Mouse (Mus musculus): ENCODE data around the gene Ei24. TPM values are rescaled to one million over a fixed set of nuclear protein-coding genes. Genes with fewer than 3 reads are reported as not detected.

Ei24 gene
- total and polyA plus RNA-seq, 3 experiments: 52.6 to 78.5 (median 70.4) TPM

DNA sequence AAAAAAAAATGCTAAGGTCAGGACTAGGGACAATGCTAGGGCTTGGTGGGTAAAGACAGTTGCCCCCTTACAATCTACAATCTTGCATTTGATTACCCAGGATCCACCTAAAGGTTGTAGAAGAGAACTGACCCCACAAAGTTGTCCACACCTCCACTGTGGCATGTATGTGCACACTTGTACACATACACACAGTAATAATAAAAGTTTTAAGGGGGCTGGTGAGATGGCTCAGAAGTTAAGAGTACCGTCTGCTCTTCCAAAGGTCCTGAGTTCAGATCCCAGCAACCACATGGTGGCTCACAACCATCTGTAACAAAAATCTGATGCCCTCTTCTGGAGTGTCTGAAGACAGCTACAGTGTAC is 28.2 kb downstream of the Ei24 start:
- Histone ChIP-seq H3K36me3 (ENCODE audit: control insufficient read depth, insufficient read depth, low read length) (peaks cover under 1% of the 10 kb centered on the region), H3K27ac (no peak overlapping the region), H3K9ac (ENCODE audit: low read depth, low read length) (no peak overlapping the region), H3K4me1 (ENCODE audit: control insufficient read depth, insufficient read depth, low read length) (peaks cover 1% of the 10 kb centered on the region), H3K4me3 (no peak overlapping the region), H3K27me3 (ENCODE audit: control insufficient read depth, insufficient read depth, low read length) (no peaks in the 10 kb centered on the region), H3K79me2 (replicated peaks; ENCODE audit: control insufficient read depth, insufficient read depth, low read length) (peaks cover 5% of the 10 kb centered on the region)
- no peak for TF ChIP-seq EP300 (IDR thresholded peaks at IDR 0.05; ENCODE audit: insufficient read depth, low read depth, low read length)
- no peak for TF ChIP-seq CTCF (IDR thresholded peaks at IDR 0.05)
- TF ChIP-seq POLR2A (IDR thresholded peaks at IDR 0.05; ENCODE audit: insufficient read depth, low read depth, low read length): no peak
- peak in 1 of 2 experiments; percentile 2 for DNase-seq
- WGBS: 88% methylated on average over 1 of the region's 1 CpGs
- intact Hi-C loops (cut with DNase I): no loop called here

DNA sequence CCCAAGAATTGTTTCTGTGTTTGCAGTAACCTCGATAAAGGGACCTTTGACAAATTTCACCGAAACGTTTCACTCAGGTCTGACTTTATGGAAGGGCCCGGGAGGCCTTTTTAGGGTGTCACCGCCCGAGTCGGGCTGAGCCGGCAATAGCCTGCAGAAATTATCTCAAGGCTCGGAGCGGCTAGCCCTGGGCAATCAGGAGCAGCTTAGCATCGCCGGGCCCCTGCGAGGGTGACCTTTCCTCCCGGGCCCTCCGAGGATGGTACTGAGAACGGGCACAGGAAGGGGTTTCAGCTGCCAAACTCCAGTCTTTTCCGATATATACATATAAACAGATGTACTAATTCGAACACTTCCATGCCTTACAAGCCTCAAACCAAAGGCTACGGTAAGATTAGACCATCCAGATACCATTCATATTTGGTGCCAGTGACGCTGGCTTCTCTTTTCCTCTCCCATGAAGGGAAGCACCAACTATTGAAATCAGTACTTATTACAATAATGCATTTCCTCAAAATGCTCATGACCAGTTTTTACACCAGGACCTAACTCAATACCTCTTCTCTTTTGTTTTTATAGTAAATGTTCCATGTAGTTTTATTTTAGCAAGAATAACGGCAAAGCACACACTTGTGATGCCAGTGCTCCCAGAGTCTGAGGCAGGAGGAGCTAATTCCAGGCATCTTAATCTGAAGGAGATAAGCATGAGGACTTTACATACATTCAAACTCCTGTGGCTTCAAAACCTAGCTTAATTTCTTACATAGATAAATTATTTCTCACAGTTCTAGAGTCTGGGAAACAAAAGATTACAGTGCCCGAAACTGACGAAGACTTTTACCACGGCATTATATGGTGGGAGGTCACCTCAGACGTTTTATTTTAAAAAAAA is 28.8 kb downstream of the Ei24 start:
- DNase-seq: peak in 1 of 2 experiments; percentile 69
- Histone ChIP-seq H3K36me3 (ENCODE audit: control insufficient read depth, insufficient read depth, low read length) (peaks cover 4% of the 10 kb centered on the region), H3K9ac (ENCODE audit: low read depth, low read length) (peak overlapping the region; percentile 63), H3K4me1 (ENCODE audit: control insufficient read depth, insufficient read depth, low read length) (peaks cover 1% of the 10 kb centered on the region), H3K27ac (peak overlapping the region; percentile 96), H3K79me2 (replicated peaks; ENCODE audit: control insufficient read depth, insufficient read depth, low read length) (peaks cover 5% of the 10 kb centered on the region), H3K27me3 (ENCODE audit: control insufficient read depth, insufficient read depth, low read length) (no peaks in the 10 kb centered on the region), H3K4me3 (peak overlapping the region; percentile 50)
- WGBS: 9% methylated on average over 25 of the region's 25 CpGs
- TF ChIP-seq EP300 (IDR thresholded peaks at IDR 0.05; ENCODE audit: insufficient read depth, low read depth, low read length): no peak
- no peak for TF ChIP-seq POLR2A (IDR thresholded peaks at IDR 0.05; ENCODE audit: insufficient read depth, low read depth, low read length)
- TF ChIP-seq CTCF (IDR thresholded peaks at IDR 0.05): no peak
- intact Hi-C loops (cut with DNase I): no loop called here

DNA sequence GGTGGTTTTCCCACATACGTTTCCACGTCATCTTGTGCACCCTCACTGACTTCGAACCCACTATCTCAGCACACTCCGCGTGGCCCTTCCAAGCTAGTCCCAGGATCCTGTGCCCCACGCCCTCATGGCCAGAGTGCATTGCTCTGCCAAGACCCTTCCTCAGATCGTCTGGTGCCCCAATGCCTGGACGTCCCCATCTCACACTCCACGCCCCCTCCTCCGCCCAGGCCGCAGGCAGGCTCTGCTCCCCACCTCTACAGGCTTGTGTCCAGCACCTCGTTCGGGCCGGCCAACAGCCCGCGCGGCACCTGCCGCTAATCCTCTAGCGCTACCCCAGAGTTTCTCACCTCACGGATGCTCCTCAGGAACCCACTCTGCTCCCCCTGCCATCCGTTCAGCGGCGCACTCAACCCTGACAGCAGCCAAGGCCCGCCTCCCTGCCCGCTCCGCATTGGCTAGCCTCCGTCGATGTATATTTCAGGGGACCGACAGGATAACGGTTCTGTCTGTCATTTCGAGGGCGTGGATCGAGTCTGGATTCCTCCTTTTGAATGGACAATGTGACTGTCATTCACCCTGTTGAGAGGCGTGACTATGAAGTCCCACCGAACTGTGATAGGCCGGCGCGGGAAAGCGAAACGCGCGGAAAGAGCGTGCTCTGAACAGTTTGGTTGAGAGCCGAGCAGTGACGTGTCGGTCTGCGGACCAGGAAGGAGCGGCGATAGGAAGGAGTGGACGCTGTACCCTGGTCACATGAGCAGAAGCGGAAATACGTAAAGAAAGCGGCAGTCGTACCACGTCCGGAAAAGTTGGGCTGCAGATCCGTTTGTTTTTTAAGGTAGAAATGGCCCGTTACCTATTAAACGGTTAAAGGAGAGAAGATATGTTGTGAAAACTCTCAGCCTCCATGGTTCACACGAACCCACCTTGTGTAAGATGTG is 29.7 kb downstream of the Ei24 start, which contains the start of gene Stt3a:
Gene Stt3a (minus strand): TSS at position 477 of the 941 bp plus-strand sequence.
- WGBS: under 1% methylated on average over 60 of the region's 60 CpGs
- Histone ChIP-seq H3K4me1 (ENCODE audit: control insufficient read depth, insufficient read depth, low read length) (peaks cover 1% of the 10 kb centered on the region), H3K27me3 (ENCODE audit: control insufficient read depth, insufficient read depth, low read length) (no peaks in the 10 kb centered on the region), H3K9ac (ENCODE audit: low read depth, low read length) (peak within 1 kb of the TSS; percentile 85), H3K79me2 (replicated peaks; ENCODE audit: control insufficient read depth, insufficient read depth, low read length) (peaks cover 5% of the 10 kb centered on the region), H3K4me3 (peak within 1 kb of the TSS; percentile 93), H3K27ac (peak within 1 kb of the TSS; percentile 96), H3K36me3 (ENCODE audit: control insufficient read depth, insufficient read depth, low read length) (peaks cover 4% of the 10 kb centered on the region)
- TF ChIP-seq POLR2A (IDR thresholded peaks at IDR 0.05; ENCODE audit: insufficient read depth, low read depth, low read length) (peak; percentile 88), EP300 (IDR thresholded peaks at IDR 0.05; ENCODE audit: insufficient read depth, low read depth, low read length) (peak; percentile 88), CTCF (IDR thresholded peaks at IDR 0.05) (no peak)
- peak; percentile 96 to 100 for DNase-seq
- intact Hi-C loops (cut with DNase I): loop anchor here (2.0 kb wide), 2 partner anchors 29 to 41 kb away; partner anchors contain the start of genes Chek1 and Ei24

DNA sequence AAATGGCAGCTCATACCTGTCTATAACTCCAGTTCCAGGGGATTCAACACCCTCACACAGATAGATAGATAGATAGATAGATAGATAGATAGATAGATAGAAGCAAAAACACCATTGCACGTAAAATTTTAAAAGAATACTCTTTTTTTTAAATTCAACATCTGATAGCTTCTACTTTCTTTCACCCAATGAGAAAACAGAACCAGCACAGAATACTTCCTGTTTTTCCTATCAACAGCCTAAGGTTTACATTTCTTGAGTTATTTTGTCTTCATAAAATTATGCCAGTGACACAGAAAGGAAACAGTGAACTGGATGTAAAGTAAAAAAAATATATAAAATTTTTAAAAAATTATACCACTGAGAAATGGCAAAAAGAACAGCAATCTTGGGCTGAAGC is 32.8 kb downstream of the Ei24 start:
- intact Hi-C loops (cut with DNase I): no loop called here
- Histone ChIP-seq H3K27me3 (ENCODE audit: control insufficient read depth, insufficient read depth, low read length) (no peaks in the 10 kb centered on the region), H3K4me3 (no peak overlapping the region), H3K9ac (ENCODE audit: low read depth, low read length) (no peak overlapping the region), H3K27ac (no peak overlapping the region), H3K4me1 (ENCODE audit: control insufficient read depth, insufficient read depth, low read length) (peaks cover 1% of the 10 kb centered on the region), H3K36me3 (ENCODE audit: control insufficient read depth, insufficient read depth, low read length) (peaks cover 4% of the 10 kb centered on the region), H3K79me2 (replicated peaks; ENCODE audit: control insufficient read depth, insufficient read depth, low read length) (peaks cover 5% of the 10 kb centered on the region)
- no peak for DNase-seq
- WGBS: 84% methylated on average over 1 of the region's 1 CpGs
- no peak for TF ChIP-seq POLR2A (IDR thresholded peaks at IDR 0.05; ENCODE audit: insufficient read depth, low read depth, low read length)
- no peak for TF ChIP-seq EP300 (IDR thresholded peaks at IDR 0.05; ENCODE audit: insufficient read depth, low read depth, low read length)
- TF ChIP-seq CTCF (IDR thresholded peaks at IDR 0.05): no peak

Other genes with a start within 250 kb of the Ei24 start
- not detected for gene Gm17689, start 214.8 kb downstream of the Ei24 start, total RNA-seq (2021)
- not detected in 2 replicates for gene Gm17689, start 214.8 kb downstream of the Ei24 start, polyA plus RNA-seq (2012; rRNA removed)
- not detected for gene A630095E13Rik, start 154.0 kb downstream of the Ei24 start, total RNA-seq (2021)
- gene A630095E13Rik, start 154.0 kb downstream of the Ei24 start, polyA plus RNA-seq (2012; rRNA removed): not detected in 2 replicates
- gene Acrv1, start 104.2 kb downstream of the Ei24 start, total RNA-seq (2021): not detected
- 0.16 TPM in 1 of 2 replicates, not detected in the other for gene Acrv1, start 104.2 kb downstream of the Ei24 start, polyA plus RNA-seq (2012; rRNA removed)
- under 1 TPM; 0.29 to 0.68 TPM for gene Chek1, start 70.3 kb downstream of the Ei24 start, total RNA-seq (2021)
- 0.08 and 0.26 TPM in 2 replicates for gene Chek1, start 70.3 kb downstream of the Ei24 start, polyA plus RNA-seq (2012; rRNA removed)
- 10 to 100 TPM; 59.6 to 71.0 TPM for gene Stt3a, start 29.7 kb downstream of the Ei24 start, total RNA-seq (2021)
- gene Stt3a, start 29.7 kb downstream of the Ei24 start, polyA plus RNA-seq (2012; rRNA removed): 77.4 and 183 TPM in 2 replicates
- gene Fez1, start 24.5 kb upstream of the Ei24 start, total RNA-seq (2021): 1 to 10 TPM; 1.7 to 1.8 TPM
- gene Fez1, start 24.5 kb upstream of the Ei24 start, polyA plus RNA-seq (2012; rRNA removed): 0.88 and 2.0 TPM in 2 replicates